Mouse (Mus musculus) midbrain, embryonic 16.5 days (tissue): ENCODE results near the gene Timm29. TPM values are rescaled to one million over a fixed set of nuclear protein-coding genes. Genes with fewer than 3 reads are reported as not detected.

Source experiments
- ATAC-seq: fragments of 200-750 bp; cut with Nextera tagmentation; 2 replicates; pipeline ENCODE4 v1.8.0; 2017; ENCODE audit warnings: moderate TSS enrichment
- H3K27ac ChIP-seq: fragments of 300-500 bp; sonication (generic); 2 replicates; pipeline ENCODE4 v1.5.1; 2014; ENCODE audit warnings: mild to moderate bottlenecking, low read length, mixed read lengths
- H3K27me3 ChIP-seq: fragments of 300-500 bp; sonication (generic); 2 replicates; pipeline ENCODE4 v1.6.1; 2014; ENCODE audit warnings: low read depth, low read length, mixed read lengths; ENCODE audit not compliant: control insufficient read depth, insufficient read depth
- H3K36me3 ChIP-seq: fragments of 300-500 bp; sonication (generic); 2 replicates; pipeline ENCODE4 v1.6.1; 2014; ENCODE audit warnings: mild to moderate bottlenecking, low read length, moderate library complexity, mixed read lengths; ENCODE audit not compliant: control insufficient read depth, insufficient read depth
- H3K4me1 ChIP-seq: fragments of 300-500 bp; sonication (generic); 2 replicates; pipeline ENCODE4 v1.6.1; 2014; ENCODE audit warnings: mild to moderate bottlenecking, low read length, mixed read lengths; ENCODE audit not compliant: control insufficient read depth, insufficient read depth
- H3K4me2 ChIP-seq: fragments of 300-500 bp; sonication (generic); 2 replicates; pipeline ENCODE4 v1.6.1; 2014; ENCODE audit warnings: mild to moderate bottlenecking, low read length, mixed read lengths
- H3K4me3 ChIP-seq: fragments of 300-500 bp; sonication (generic); 2 replicates; pipeline ENCODE4 v1.5.1; 2014; ENCODE audit warnings: low read depth, mild to moderate bottlenecking, low read length, moderate library complexity, mixed read lengths
- H3K9ac ChIP-seq: fragments of 300-500 bp; sonication (generic); 2 replicates; pipeline ENCODE4 v1.6.1; 2014; ENCODE audit warnings: low read depth, low read length, mixed read lengths
- H3K9me3 ChIP-seq: fragments of 300-500 bp; sonication (generic); replicated peaks from 2 replicates; pipeline ENCODE4 v1.6.1; 2014; ENCODE audit warnings: mild to moderate bottlenecking, low read length, mixed read lengths; ENCODE audit not compliant: control insufficient read depth, poor library complexity, severe bottlenecking
- WGBS: fragments of 180-500 bp; shearing (Covaris S2); extraction: QIAGEN DNeasy Blood & Tissue Kit; methylation state at CpG from one replicate; pipeline ENCODE4 v1.1.7; 2014; 5-methylcytosine and 5-hydroxymethylcytosine counted together
- polyA plus RNA-seq: library from polyadenylated mRNA; unstranded; fragments of >200 nt; fragmentation: Nextera tagmentation; extraction: Ambion mirVana; gene quantifications from 2 replicates; pipeline ENCODE4 v1.2.1, GENCODE M21; 2015

The Timm29 gene
- polyA plus RNA-seq, 1 experiment from 2014 or later = 58.6 TPM

- ATAC-seq = no peak
- no peaks in the 10 kb centered on the region for H3K4me1 ChIP-seq
- WGBS = 82% methylated on average over 5 of the region's 5 CpGs
Observed at GRCm38 (mm10) chr9:21604119-21604518, 11.6 kb downstream of the Timm29 start.

DNA sequence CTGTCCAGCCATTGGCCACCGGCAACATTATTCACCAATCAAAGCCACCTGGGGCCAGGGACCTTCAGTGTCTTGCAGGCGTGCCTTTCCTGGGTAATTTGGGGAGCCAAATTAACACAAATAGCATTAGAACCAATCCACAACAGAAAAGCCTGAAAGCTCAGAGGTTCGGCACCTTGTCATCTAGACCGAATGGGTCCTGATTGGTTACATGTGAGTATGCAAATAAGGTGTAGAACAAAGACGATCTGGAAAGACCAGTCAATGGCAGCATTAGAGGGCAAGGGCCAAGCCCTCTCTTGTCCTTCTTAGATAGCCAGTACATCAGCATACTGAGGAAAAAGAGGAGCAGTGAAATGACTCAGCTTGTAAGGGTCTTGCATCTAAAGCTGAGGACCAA is 13.3 kb downstream of the Timm29 start:
- H3K27me3 ChIP-seq = no peaks in the 10 kb centered on the region
- H3K27ac ChIP-seq = no peak overlapping the region
- no peak overlapping the region for H3K4me2 ChIP-seq
- no peaks in the 10 kb centered on the region for H3K9me3 ChIP-seq
- no peaks in the 10 kb centered on the region for H3K36me3 ChIP-seq
- no peak for ATAC-seq
- H3K9ac ChIP-seq = no peak overlapping the region
- no peaks in the 10 kb centered on the region for H3K4me1 ChIP-seq
- H3K4me3 ChIP-seq = no peak overlapping the region
- 66% methylated on average over 5 of the region's 5 CpGs for WGBS

More at GRCm38 (mm10) chr9:21604119-21604518, 11.6 kb downstream of the Timm29 start:
- no peaks in the 10 kb centered on the region for H3K36me3 ChIP-seq
- H3K27ac ChIP-seq = no peak overlapping the region
- H3K9ac ChIP-seq = no peak overlapping the region
- no peaks in the 10 kb centered on the region for H3K9me3 ChIP-seq
- H3K27me3 ChIP-seq = no peaks in the 10 kb centered on the region
- no peak overlapping the region for H3K4me2 ChIP-seq
- H3K4me3 ChIP-seq = no peak overlapping the region

GRCm38 (mm10) chr9:21606648-21607047 is 14.1 kb downstream of the Timm29 start:
- no peak for ATAC-seq
- Histone ChIP-seq H3K27me3 (no peaks in the 10 kb centered on the region), H3K27ac (no peak overlapping the region), H3K36me3 (no peaks in the 10 kb centered on the region), H3K4me2 (no peak overlapping the region), H3K4me1 (no peaks in the 10 kb centered on the region), H3K9ac (no peak overlapping the region), H3K9me3 (no peaks in the 10 kb centered on the region), H3K4me3 (no peak overlapping the region)
- 93% methylated on average over 1 of the region's 1 CpGs for WGBS

- WGBS = 90% methylated on average over 1 of the region's 1 CpGs
- peaks cover 3% of the 10 kb centered on the region for H3K4me1 ChIP-seq
Observed at GRCm38 (mm10) chr9:21609861-21610260, 17.3 kb downstream of the Timm29 start.

GRCm38 (mm10) chr9:21614864-21615616 is 22.5 kb downstream of the Timm29 start:
- WGBS = 76% methylated on average over 15 of the region's 15 CpGs
- peak overlapping the region; percentile 94 for H3K27ac ChIP-seq
- H3K4me2 ChIP-seq = peak overlapping the region; percentile 60
- H3K36me3 ChIP-seq = no peaks in the 10 kb centered on the region
- H3K27me3 ChIP-seq = no peaks in the 10 kb centered on the region
- H3K9me3 ChIP-seq = no peaks in the 10 kb centered on the region
- peak overlapping the region; percentile 79 for H3K4me3 ChIP-seq
- peak overlapping the region; percentile 73 for H3K9ac ChIP-seq
- H3K4me1 ChIP-seq = peaks cover 28% of the 10 kb centered on the region
- ATAC-seq = no peak

More at GRCm38 (mm10) chr9:21609861-21610260, 17.3 kb downstream of the Timm29 start:
- no peaks in the 10 kb centered on the region for H3K36me3 ChIP-seq
- no peaks in the 10 kb centered on the region for H3K9me3 ChIP-seq
- H3K27ac ChIP-seq = no peak overlapping the region
- H3K9ac ChIP-seq = no peak overlapping the region
- ATAC-seq = no peak
- no peak overlapping the region for H3K4me3 ChIP-seq
- H3K27me3 ChIP-seq = no peaks in the 10 kb centered on the region
- H3K4me2 ChIP-seq = no peak overlapping the region

DNA sequence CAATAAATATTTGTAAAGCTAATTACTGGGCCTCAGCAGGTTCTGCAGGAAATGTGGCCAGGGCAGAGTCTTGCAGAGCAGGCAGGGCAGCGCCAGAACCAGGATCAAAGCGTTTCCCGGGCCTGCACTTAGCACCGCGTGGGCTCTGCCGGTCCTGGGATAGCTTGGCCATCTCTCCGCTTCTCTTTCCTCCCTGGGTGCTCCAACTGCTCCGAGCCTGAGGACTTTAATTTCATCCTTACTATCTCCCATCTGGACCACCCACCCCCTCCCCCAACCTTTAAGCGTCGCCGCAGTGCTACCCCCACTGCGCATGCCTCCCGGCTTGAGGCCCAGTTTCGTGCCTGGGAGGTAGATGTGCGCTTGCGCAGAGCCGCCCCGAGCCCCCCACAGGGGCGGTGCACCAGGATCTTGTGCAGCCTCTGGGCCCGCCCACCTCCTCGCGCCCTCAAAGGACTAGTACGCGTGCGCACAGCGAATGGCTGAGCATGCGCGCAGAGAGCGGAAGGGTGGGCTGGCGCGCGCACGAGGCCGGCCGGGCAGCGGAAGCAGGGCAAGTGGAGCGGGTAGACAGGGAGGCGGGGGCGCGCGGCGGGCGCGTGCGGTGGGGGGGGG is 23.2 kb downstream of the Timm29 start, which contains the start of gene Smarca4:
Smarca4 (plus strand) TSS at position 553 of the 615 bp plus-strand sequence.
- Histone ChIP-seq H3K9ac (peak within 1 kb of the TSS; percentile 75), H3K36me3 (no peaks in the 10 kb centered on the region), H3K27me3 (no peaks in the 10 kb centered on the region), H3K9me3 (no peaks in the 10 kb centered on the region), H3K4me2 (peak within 1 kb of the TSS; percentile 60), H3K4me1 (peaks cover 31% of the 10 kb centered on the region), H3K27ac (peak within 1 kb of the TSS; percentile 99), H3K4me3 (peak within 1 kb of the TSS; percentile 79)
- WGBS = under 1% methylated on average over 43 of the region's 45 CpGs
- ATAC-seq = peak; percentile 94

DNA sequence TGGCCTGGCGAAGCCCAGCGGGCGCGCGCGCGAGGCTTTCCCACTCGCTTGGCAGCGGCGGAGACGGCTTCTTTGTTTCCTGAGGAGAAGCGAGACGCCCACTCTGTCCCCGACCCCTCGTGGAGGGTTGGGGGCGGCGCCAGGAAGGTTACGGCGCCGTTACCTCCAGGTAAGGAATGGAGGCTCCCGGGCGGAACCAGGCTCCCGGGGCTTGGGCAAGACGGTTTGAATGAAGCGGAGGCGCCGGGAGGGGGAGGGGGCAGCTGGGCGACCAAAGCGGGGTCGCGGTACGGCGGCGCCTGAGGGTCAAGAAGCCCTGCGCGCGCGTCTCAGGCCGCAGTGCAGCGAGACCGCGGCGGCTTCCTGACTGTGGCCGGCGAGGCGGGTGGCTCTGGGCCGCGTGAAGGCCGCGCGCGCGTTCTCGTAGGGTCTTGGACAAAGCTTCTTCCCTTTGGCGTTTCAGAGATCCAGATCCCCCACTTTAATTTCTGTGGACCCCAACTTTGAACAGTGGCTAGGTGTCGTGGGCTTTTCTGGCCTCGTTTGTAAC is 23.8 kb downstream of the Timm29 start:
- peaks cover 32% of the 10 kb centered on the region for H3K4me1 ChIP-seq
- peak overlapping the region; percentile 79 for H3K4me3 ChIP-seq
- no peaks in the 10 kb centered on the region for H3K27me3 ChIP-seq
- ATAC-seq = peak; percentile 79
- H3K9me3 ChIP-seq = no peaks in the 10 kb centered on the region
- peak overlapping the region; percentile 60 for H3K4me2 ChIP-seq
- WGBS = under 1% methylated on average over 45 of the region's 57 CpGs
- H3K36me3 ChIP-seq = no peaks in the 10 kb centered on the region
- H3K27ac ChIP-seq = peak overlapping the region; percentile 99
- peak overlapping the region; percentile 75 for H3K9ac ChIP-seq

DNA sequence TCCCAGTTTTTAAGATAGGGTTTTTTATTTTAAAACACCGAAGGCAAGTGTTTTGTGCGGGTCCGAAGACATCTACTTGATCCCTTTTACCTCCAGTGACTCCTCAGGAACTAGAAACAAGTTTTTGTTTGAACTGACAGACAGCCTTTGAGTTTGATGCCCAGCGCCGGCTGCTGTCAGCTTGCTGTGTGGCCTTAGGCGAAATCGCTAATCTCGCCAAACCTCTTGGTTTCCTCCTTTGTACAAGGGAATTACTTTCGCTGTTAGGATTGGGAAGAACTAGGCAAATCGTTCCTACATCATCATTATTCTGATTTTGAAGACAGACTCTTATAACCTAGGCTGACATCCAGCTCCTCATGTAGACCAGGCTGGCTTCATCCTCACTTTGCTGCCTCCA is 24.5 kb downstream of the Timm29 start:
- Histone ChIP-seq H3K4me2 (peak overlapping the region; percentile 60), H3K9ac (peak overlapping the region; percentile 75), H3K27me3 (no peaks in the 10 kb centered on the region), H3K4me3 (peak overlapping the region; percentile 79), H3K36me3 (no peaks in the 10 kb centered on the region), H3K4me1 (peaks cover 32% of the 10 kb centered on the region), H3K27ac (peak overlapping the region; percentile 99), H3K9me3 (no peaks in the 10 kb centered on the region)
- ATAC-seq = no peak
- 3% methylated on average over 10 of the region's 10 CpGs for WGBS

DNA sequence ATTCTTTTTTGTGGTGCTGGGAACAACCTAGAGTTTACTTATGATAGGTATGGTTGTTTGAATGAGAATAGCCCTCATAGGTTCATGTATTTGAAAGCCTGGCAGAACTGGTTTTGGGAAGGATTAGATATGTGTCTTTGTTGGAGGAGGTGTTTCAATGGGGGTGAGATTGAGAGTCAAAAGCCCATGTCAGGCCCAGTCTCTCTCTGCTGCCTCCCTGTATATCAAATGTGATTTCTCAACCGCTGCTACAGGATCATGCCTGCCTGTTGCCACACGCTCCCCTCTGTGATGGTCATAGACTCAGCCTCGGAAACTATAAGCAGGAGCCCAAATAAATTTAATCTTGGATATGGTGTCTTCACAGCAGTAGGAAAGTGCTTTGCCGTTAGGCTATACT is 27.7 kb downstream of the Timm29 start:
- no peak overlapping the region for H3K4me3 ChIP-seq
- H3K27me3 ChIP-seq = no peaks in the 10 kb centered on the region
- H3K4me1 ChIP-seq = peaks cover 34% of the 10 kb centered on the region
- no peaks in the 10 kb centered on the region for H3K36me3 ChIP-seq
- H3K9ac ChIP-seq = no peak overlapping the region
- no peak for ATAC-seq
- no peak overlapping the region for H3K4me2 ChIP-seq
- H3K27ac ChIP-seq = no peak overlapping the region
- no peaks in the 10 kb centered on the region for H3K9me3 ChIP-seq
- 84% methylated on average over 4 of the region's 4 CpGs for WGBS
